Mouse (Mus musculus) lung, postnatal 0 days (tissue): Measurements from ENCODE around the gene Cbx3. TPM values are rescaled to one million over a fixed set of nuclear protein-coding genes. Genes with fewer than 3 reads are reported as not detected.
A peak's percentile ranks its signal among the peaks of the same experiment; 100 is the strongest.

Experiments used
- ATAC-seq: fragments of 200-750 bp; cut with Nextera tagmentation; 2 replicates; pipeline ENCODE4 v1.8.0; 2017; ENCODE audit warnings: moderate library complexity
- DNase-seq: peaks from one replicate; pipeline ENCODE4 v3.0.0-alpha.2; 2016; ENCODE audit warnings: low spot score
- H3K27ac ChIP-seq: fragments of 300-500 bp; sonication (generic); 2 replicates; pipeline ENCODE4 v1.5.1; 2014; ENCODE audit warnings: antibody characterized with exemption, mild to moderate bottlenecking, low read length, mixed read lengths
- H3K27me3 ChIP-seq: fragments of 300-500 bp; sonication (generic); replicated peaks from 2 replicates; pipeline ENCODE4 v1.6.1; 2014; ENCODE audit warnings: low read length, mixed read lengths; ENCODE audit not compliant: insufficient read depth
- H3K36me3 ChIP-seq: fragments of 300-500 bp; sonication (generic); 2 replicates; pipeline ENCODE4 v1.6.1; 2014; ENCODE audit warnings: low read length, mixed read lengths; ENCODE audit not compliant: insufficient read depth
- H3K4me1 ChIP-seq: fragments of 300-500 bp; sonication (generic); 2 replicates; pipeline ENCODE4 v1.6.1; 2014; ENCODE audit warnings: antibody characterized with exemption, low read depth, low read length, mixed read lengths; ENCODE audit not compliant: insufficient read depth
- H3K4me2 ChIP-seq: fragments of 300-500 bp; sonication (generic); replicated peaks from 2 replicates; pipeline ENCODE4 v1.6.1; 2014; ENCODE audit warnings: low read depth, mild to moderate bottlenecking, low read length, moderate library complexity, mixed read lengths
- H3K4me3 ChIP-seq: fragments of 300-500 bp; sonication (generic); 2 replicates; pipeline ENCODE4 v1.5.1; 2014; ENCODE audit warnings: low read depth, low read length
- H3K9ac ChIP-seq: fragments of 300-500 bp; sonication (generic); replicated peaks from 2 replicates; pipeline ENCODE4 v1.6.1; 2014; ENCODE audit warnings: low read depth, mild to moderate bottlenecking
- H3K9me3 ChIP-seq: fragments of 300-500 bp; sonication (generic); 2 replicates; pipeline ENCODE4 v1.6.1; 2016; ENCODE audit warnings: low read length, mixed read lengths
- CTCF ChIP-seq: IDR thresholded peaks from 2 replicates; pipeline ENCODE4 v1.5.1; 2016; ENCODE audit warnings: antibody characterized with exemption, mild to moderate bottlenecking
- EP300 ChIP-seq: IDR thresholded peaks from 2 replicates; pipeline ENCODE4 v1.6.1; 2016; ENCODE audit warnings: antibody characterized with exemption, mild to moderate bottlenecking, control low read depth
- WGBS: fragments of 180-500 bp; shearing (Covaris S2); extraction: QIAGEN DNeasy Blood & Tissue Kit; methylation state at CpG from one replicate; pipeline ENCODE4 v1.1.7; 2014; 5-methylcytosine and 5-hydroxymethylcytosine counted together
- polyA plus RNA-seq: library from polyadenylated mRNA; unstranded; fragments of >200 nt; fragmentation: Nextera tagmentation; extraction: Ambion mirVana; gene quantifications from 2 replicates; pipeline ENCODE4 v1.2.1, GENCODE M21; 2015

The Cbx3 gene
- polyA plus RNA-seq, 1 experiment from 2014 or later, result 240 TPM

GRCm38 (mm10) chr6:51467649-51468048, 2.5 kb upstream of the Cbx3 start:
- TF ChIP-seq CTCF (peak; percentile 51), EP300 (no peak)
- H3K4me1 ChIP-seq, result 0 out of 2 replicates have a peak, but pooled peaks cover 3% of the 10 kb centered on the region

DNA sequence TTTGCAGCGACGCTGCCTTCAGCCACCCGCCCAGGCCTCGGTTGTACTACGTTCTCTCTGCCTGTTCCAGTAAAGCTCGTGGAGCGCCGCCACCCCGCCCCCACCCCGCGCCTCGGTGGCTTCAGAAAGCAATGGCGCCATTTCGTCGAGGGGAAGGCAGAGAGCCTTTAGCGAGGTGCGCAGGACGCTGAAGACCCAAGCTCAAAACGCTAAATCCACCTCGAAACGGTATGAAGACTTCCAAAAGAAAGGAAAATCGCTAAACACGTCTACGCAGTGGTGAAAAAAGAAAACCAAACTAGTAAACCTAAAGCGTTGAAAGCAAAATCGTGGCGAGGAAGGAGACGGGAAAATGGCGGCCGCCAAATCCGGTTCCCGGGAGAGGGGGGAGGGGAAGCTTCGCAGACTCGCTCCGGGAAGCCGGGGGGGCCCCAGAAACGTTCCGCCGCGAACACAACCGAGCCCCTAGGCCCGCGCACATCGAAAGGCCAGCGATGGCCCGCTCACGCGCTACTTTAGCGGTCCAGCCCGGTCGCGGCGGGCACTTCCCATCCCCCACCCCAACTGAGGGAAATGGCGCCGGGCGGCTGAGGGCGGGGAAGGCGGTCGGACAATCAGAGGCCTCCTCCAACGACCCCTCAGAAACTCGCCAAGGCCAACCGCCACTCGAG, 1.1 kb upstream of the Cbx3 start:
- under 1% methylated on average over 58 of the region's 63 CpGs for WGBS
- DNase-seq, result peak; percentile 89
- H3K36me3 ChIP-seq, result peaks cover 13% of the 10 kb centered on the region
- no peaks in the 10 kb centered on the region for H3K9me3 ChIP-seq
- H3K9ac ChIP-seq, result peak overlapping the region; percentile 99
- H3K4me3 ChIP-seq, result peak overlapping the region; percentile 97
- TF ChIP-seq EP300 (peak; percentile 47; the same call in 1 of the 2 replicates), CTCF (0 out of 2 replicates have a peak, but pooled peaks have one; percentile 8)
- ATAC-seq, result peak; percentile 27
- peak overlapping the region; percentile 60 for H3K4me2 ChIP-seq
- H3K27me3 ChIP-seq, result no peaks in the 10 kb centered on the region
- 0 out of 2 replicates have a peak, but pooled peaks cover 3% of the 10 kb centered on the region for H3K4me1 ChIP-seq
- H3K27ac ChIP-seq, result peak overlapping the region; percentile 100

More at GRCm38 (mm10) chr6:51467649-51468048, 2.5 kb upstream of the Cbx3 start:
- Histone ChIP-seq H3K9me3 (no peaks in the 10 kb centered on the region), H3K9ac (0 out of 2 replicates have a peak overlapping the region, but pooled peaks have one; percentile 1), H3K4me3 (peak overlapping the region; percentile 97), H3K27ac (no peak overlapping the region), H3K4me2 (peak overlapping the region; percentile 60), H3K36me3 (peaks cover 25% of the 10 kb centered on the region), H3K27me3 (no peaks in the 10 kb centered on the region)
- under 1% methylated on average over 2 of the region's 2 CpGs for WGBS
- ATAC-seq (no peak), DNase-seq (peak; percentile 79)

DNA sequence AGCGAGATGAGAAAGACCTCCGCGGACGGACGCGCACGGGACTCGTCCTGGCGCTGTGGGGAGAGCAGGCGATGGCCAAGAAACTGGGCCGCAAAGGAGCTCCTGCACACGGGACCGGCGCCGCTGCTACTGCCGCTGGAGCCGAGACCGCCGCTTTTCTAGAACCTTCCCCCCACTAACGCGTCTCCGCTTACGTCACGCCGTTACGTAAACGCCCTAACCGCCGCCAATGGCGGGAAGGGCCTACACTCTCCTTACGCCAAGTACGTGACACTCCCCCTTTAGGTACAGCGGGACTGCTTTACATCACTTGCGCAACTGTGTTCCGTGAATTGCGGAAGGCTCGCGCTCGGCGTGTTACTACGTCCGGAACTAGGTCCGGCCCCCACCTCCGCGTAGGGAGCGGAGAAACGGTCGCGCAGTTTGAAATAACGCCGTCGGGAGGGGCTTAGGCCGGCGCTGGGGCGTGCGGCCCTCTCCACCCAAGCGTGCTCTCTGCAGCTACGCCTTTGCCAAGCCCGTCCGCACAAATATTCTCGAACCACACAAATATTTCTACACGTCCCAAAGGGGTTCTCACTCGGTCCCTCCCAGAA, 347 bp upstream of the Cbx3 start, which contains the start of gene Hnrnpa2b1:
Hnrnpa2b1 (minus strand) TSS at position 180 of the 596 bp plus-strand sequence.
- Histone ChIP-seq H3K4me1 (0 out of 2 replicates have a peak, but pooled peaks cover 3% of the 10 kb centered on the region), H3K36me3 (peaks cover 13% of the 10 kb centered on the region), H3K27ac (peak within 1 kb of the TSS; percentile 100), H3K27me3 (no peaks in the 10 kb centered on the region), H3K9ac (peak within 1 kb of the TSS; percentile 99), H3K4me2 (peak within 1 kb of the TSS; percentile 60), H3K9me3 (no peaks in the 10 kb centered on the region), H3K4me3 (peak within 1 kb of the TSS; percentile 97)
- peak; percentile 91 for ATAC-seq
- TF ChIP-seq EP300 (peak; percentile 95), CTCF (no peak)
- peak; percentile 98 for DNase-seq
- under 1% methylated on average over 63 of the region's 63 CpGs for WGBS

- H3K9ac ChIP-seq, result peak overlapping the region; percentile 69
- H3K4me1 ChIP-seq, result 0 out of 2 replicates have a peak, but pooled peaks cover 3% of the 10 kb centered on the region
- H3K4me3 ChIP-seq, result peak overlapping the region; percentile 97
- WGBS, result under 1% methylated on average over 10 of the region's 10 CpGs
- no peaks in the 10 kb centered on the region for H3K9me3 ChIP-seq
- DNase-seq (no peak), ATAC-seq (no peak)
- H3K4me2 ChIP-seq, result peak overlapping the region; percentile 58
- peak overlapping the region; percentile 100 for H3K27ac ChIP-seq
- H3K27me3 ChIP-seq, result no peaks in the 10 kb centered on the region
- TF ChIP-seq EP300, result no peak
- peaks cover 8% of the 10 kb centered on the region for H3K36me3 ChIP-seq
Measured at GRCm38 (mm10) chr6:51471179-51471505, 982 bp downstream of the Cbx3 start.

DNA sequence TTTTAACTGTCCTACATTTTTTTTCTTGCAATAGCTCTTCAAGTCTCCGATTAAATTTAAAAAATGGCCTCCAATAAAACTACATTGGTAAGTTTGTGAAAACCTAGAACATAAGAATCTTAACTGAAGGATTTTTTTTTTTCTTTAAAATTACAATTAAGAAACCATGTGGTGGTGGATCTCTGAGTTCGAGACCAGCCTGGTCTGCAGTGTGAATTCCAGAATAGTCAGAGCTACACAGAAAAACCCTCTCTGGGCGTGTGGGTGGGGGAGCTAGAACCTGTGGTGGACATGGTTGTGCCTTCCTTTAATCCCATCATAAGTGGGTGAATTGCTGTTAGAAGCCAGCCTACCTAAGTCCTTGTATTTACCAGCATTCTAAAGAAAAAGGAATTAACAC, 1.6 kb downstream of the Cbx3 start:
- DNase-seq (no peak), ATAC-seq (no peak)
- 11% methylated on average over 3 of the region's 3 CpGs for WGBS
- Histone ChIP-seq H3K27ac (no peak overlapping the region), H3K36me3 (0 out of 2 replicates have a peak, but pooled peaks cover 4% of the 10 kb centered on the region), H3K27me3 (no peaks in the 10 kb centered on the region), H3K4me2 (peak overlapping the region; percentile 58; the same call in 1 of the 2 replicates), H3K4me1 (0 out of 2 replicates have a peak, but pooled peaks cover 3% of the 10 kb centered on the region), H3K4me3 (peak overlapping the region; percentile 97; the same call in 1 of the 2 replicates), H3K9me3 (no peaks in the 10 kb centered on the region), H3K9ac (no peak overlapping the region)
- TF ChIP-seq EP300 (no peak), CTCF (no peak)

- WGBS, result 35% methylated on average over 4 of the region's 4 CpGs
- H3K36me3 ChIP-seq, result 0 out of 2 replicates have a peak, but pooled peaks cover 4% of the 10 kb centered on the region
Measured at GRCm38 (mm10) chr6:51472213-51472612, 2.1 kb downstream of the Cbx3 start.

More at GRCm38 (mm10) chr6:51472213-51472612, 2.1 kb downstream of the Cbx3 start:
- H3K9me3 ChIP-seq, result no peaks in the 10 kb centered on the region
- ATAC-seq, result no peak
- no peaks in the 10 kb centered on the region for H3K4me1 ChIP-seq
- H3K4me3 ChIP-seq, result no peak overlapping the region
- no peak for DNase-seq
- no peak overlapping the region for H3K27ac ChIP-seq
- no peak overlapping the region for H3K9ac ChIP-seq
- no peaks in the 10 kb centered on the region for H3K27me3 ChIP-seq
- TF ChIP-seq EP300 (no peak), CTCF (no peak)
- peak overlapping the region; percentile 58; the same call in 1 of the 2 replicates for H3K4me2 ChIP-seq
